Comparison of ENCODE assay signal across 1 mouse cellular context in the genomic region with DNA sequence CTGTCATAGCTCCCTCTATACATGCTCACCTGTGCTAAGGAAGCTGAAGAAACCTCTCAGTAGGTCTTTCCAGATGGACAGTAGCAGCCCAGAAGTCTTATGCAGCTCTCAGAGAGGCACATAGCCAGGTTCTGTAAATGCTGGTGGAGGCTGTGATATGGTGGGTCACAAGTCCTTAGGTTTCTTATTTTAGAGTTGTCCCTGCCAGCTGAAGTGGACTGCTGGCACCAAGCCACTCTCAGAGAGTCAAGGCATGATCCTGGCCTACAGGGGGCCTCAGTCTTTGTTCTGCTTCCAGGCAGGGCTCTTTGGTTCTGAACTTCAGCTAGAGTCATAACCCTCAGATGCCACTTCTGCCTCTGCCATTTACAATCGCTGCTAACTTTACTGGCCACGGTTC.
TF ChIP-seq lines count a peak whose summit lies in the region.

No protein-coding gene starts in this region.

TF ChIP-seq in CH12.LX, 34 proteins besides CTCF, POLR2A, EP300 and RAD21 (continued from another document):
- TF ChIP-seq RCOR1 (conservative IDR thresholded peaks at IDR 0.05; ENCODE audit: low read depth, low read length) (no peak), POLR2AphosphoS2 (IDR thresholded peaks at IDR 0.05; ENCODE audit: low read depth, low read length) (no peak)
